Mouse (Mus musculus): Measurements from ENCODE around the gene Nt5dc3.

GRCm38 (mm10) chr10:86821014-86821413 is 42.2 kb downstream of the Nt5dc3 start:
- no peak for TF ChIP-seq CTCF (IDR thresholded peaks at IDR 0.05; ENCODE audit: control insufficient read depth, insufficient read depth, insufficient replicate concordance, low read depth, low read length)
- TF ChIP-seq POLR2A (IDR thresholded peaks at IDR 0.05; ENCODE audit: control insufficient read depth, low read depth, low read length) = no peak
